Mouse (Mus musculus) cerebellum, adult 18-20 months (tissue): ENCODE results near the gene Brcc3.

Experiments
- DNase-seq, 2 experiments: peaks; one replicate each; pipeline ENCODE4 v3.0.0; 2021

Brcc3 gene

DNA sequence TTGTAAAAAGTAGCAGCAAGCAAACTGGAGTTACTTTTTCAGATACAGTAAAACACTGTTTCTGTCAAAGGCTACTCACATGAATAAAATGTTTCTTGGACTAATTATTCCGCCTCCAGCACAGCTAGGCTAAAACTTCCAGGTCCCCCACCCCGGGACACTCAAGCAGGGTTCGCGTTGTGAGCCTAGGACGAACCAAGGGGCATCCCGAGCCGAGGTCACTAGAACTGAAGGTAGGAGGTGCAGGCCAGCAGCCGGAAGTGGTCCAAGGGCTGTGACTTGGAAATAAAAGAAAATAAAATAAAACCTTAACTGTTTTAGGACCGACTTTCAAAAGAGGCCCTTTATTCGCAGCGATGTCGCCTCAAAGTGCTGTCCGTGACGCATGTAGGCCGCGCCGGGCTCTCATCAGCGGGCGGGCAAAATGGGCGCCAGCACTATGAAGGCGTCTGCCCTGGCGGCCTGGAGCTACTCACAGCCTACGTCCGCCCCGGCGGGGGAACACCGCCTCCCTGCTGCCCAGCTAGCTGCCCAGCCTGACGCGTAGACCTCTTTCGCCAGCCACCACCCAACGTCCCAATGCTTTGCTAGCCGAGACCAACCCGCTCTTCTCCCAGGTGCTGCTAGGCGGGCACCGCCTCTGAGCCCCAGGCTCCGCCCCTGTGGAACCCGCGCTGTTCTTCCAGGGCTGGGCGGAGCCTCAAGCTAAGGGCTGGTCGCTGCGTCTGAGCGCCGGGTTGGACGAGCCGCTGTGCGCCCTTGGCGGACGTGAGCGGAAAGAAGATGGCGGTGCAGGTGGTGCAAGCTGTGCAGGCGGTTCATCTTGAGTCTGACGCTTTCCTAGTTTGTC, at the start of gene Brcc3, which contains the start of the genes Cmc4 and Mtcp1:
Gene Brcc3 (plus strand): TSS at position 693 of the 850 bp plus-strand sequence.
Gene Cmc4 (minus strand): TSS at position 649 of the 850 bp plus-strand sequence.
Gene Mtcp1 (minus strand): TSS at position 653 of the 850 bp plus-strand sequence.
- DNase-seq, result peak; percentile 86 to 88

DNA sequence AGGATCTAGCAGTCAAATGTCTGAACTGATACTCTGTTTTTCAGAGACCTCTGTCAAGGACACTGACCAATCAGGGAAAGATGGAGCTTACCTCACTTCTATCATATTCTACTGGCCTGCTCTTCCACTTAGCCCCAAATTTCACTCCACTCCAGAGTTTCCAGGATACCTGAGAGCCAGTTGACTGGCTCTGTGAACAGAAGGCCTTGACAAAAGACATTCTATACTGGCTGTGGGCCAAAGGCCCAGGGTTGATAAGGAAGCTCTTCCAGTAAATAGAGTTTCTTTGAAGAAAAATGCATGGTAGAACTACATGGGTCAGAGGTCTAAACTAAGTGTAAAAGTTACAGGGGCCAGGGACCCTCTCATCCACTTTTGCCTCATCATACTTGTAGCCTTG, 46.2 kb upstream of the Brcc3 start:
- DNase-seq, result no peak

DNA sequence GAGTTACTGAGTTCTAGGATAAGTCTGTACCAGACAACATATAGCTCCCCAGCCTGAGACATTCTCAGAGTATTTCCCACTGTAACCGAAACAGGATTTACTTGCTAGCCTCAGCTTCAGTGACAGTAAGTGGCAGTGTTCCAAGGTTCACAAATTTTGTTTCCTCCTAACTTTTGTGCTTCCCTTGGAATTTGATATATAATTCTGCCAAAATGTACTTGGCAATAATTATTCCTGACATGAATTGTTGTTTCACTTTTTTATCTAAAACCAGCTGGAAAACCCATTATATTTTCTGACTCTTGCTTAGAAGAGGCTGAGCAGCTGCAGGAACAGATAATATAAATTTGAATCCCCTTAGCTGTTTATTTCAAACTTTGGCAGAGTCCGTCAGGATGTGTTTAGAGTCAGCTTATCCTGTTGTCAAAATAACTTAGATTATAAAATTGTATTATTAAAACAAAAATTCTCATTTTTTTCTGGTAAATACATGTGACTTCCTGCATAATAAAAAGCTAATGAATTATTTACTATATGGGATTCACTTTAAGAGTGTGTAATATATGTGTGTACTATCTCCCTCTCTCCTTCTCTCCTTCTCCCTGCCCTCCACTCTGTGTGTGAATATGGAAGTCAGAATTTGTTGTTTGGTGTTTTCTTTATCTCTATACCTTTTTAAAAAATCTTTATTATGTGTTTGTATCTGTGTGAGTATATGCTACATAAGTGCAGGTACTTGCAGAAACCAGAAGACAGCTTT, 43.6 kb upstream of the Brcc3 start:
- no peak for DNase-seq

DNA sequence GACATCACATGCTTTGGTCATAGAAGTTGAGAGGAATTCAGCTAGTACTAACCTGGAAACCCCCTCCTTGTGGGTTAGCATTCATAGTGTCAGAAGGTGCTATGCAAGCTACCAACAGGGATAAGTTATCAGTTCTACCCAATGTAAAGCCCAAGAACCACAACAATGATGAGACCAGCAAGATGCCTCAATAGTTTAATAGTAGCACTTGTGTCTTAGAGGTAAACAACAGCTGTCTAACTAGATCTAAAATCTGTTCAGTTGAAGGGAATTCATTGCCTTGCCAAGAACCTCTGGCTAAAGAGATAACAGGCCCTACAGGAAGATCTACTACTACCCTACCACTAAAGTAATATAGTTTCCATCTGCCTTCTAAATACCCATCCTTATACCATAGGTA, 39.6 kb upstream of the Brcc3 start:
- DNase-seq, result no peak

DNA sequence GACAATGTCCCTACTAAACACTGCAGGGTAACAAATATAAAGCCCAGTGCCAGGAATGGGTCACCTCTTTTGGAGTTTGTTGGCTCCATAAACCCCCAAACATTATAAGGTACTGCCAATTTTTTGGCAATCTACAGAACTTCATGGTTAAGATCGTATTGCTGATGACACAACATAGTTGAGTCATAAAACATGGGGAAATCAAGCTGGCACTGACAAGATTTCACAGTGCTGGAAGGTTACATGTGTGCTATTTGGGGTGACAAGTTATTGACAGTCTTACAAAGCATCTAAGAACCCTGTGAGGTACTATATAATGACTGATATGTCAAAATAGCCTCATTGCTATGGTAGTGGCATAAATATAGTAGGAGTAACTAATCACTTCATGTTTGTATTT, 35.3 kb upstream of the Brcc3 start:
- DNase-seq, result no peak

DNA sequence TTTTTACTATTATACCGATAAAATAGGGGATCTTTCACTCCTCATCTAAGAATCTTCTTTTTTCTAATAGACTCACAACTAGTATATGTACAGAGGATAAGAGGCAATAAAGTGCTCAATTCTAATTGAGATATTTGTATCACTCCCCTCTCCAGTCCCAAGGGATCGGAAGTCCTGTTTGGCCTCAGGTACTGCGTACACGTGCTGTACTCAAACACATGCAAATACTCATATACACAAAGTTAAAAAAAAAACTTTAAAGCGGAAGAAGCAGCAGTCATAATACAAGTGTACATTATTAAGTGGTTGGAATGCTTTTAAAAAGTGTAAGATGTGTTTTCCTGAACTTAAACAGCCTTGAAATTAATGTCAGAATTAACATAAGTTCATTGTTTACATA, 34.7 kb upstream of the Brcc3 start:
- no peak for DNase-seq

DNA sequence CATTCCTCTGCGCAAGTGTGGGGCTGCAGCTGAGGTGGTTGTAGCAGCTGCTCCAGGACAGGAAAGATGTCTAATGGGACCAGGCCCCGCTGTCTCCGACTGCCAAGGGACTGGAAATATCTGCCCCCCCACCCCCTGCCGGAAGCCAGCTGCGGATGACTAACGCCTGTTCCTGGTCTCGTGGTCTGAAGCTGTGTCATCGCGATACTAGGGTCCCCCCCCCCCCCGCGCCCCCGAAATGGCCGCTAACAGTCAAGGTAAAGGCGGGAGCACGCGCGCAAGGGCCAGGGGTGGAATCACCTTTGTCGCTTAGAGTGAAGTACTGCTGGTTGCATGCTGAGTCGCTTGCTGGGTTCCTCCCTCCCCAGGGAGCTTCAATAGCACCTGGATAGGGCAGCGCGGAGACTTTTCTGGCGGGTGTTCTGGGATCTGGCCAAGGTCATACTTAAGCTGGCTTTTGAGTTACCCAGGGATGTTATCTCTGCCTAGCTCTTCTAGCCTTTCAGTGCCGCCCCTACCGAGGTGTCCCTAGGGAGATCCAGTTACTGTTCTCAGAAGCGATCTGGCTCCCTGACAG, 34.1 kb upstream of the Brcc3 start, which contains the start of the genes Fundc2 and F8:
Gene Fundc2 (plus strand): TSS at position 205 of the 577 bp plus-strand sequence.
Gene F8 (minus strand): TSS at position 421 of the 577 bp plus-strand sequence.
- DNase-seq, result peak; percentile 52 to 76

DNA sequence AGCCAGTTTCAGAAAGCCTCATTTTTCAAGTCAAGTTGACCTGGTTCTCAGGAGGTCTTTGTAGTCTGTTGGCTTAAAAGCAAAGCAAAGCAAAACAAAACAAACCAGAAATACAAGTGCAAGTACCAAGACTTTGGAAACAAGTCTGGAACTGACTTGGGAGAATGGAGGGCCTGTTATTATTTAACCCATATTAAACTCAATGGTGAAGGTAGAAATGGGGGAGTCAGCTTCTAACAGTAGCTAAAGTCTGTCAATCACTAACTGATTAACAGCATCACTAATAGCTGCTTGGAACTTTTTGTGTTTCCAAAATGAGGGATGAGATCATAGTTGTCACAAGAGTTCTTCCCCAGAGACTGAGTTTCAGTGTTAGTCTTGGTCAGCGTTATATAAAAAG, 17.0 kb upstream of the Brcc3 start:
- DNase-seq, result no peak

DNA sequence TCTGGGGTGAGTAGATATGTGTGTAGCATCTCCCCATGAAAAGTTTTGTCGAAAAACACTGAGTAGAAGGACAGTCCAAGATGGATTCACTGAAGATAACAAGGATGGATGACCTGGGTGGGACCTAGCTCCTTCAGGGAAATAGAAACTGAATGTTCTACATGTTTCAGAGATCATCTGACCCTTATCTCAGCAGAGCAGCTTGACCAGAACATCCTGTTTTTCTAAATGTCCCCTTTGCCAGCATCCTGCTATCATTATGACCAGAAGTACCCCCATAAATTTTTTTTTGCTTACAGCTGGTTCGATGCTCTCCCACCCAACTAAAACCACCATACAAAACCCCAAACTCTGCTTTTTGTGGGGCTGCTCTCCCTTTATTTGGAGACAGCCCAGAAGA, 13.8 kb upstream of the Brcc3 start:
- DNase-seq, result no peak

DNA sequence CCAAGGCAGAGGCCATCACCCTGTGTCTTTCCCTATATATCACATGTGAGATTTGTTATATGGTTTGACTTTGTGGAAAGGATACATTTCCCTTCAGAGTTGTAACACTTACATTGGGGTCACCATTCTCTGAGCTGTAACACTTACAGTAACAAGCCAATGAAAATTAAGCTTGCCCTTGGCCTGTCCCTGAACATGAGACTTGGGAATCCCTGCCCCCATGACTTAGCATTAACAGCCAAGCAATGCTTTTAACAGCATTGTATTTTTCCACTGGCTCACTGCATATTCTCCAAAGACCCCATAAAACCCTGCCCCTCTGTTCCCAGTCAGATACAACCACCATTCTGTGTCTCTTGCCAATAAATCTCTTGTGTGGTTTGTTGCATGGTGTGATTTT, 13.1 kb upstream of the Brcc3 start:
- no peak for DNase-seq

DNA sequence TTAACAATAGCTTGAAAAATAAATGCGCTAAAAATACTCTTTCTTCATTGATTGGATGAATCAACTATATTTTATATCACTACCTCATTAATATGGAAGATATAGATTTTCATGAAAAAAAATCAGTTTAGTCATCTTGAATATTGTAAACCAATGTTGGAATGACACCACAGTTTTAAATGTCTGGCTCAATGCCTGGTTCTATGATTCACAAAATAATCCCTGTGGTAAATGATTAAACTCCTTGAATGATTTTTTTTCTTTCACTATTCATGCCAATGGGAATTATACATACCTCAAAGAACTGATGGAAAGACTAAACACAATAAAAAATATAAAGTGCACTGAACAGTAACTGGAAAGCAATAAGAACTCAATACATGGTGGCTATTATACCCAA, 6.7 kb upstream of the Brcc3 start:
- no peak for DNase-seq

DNA sequence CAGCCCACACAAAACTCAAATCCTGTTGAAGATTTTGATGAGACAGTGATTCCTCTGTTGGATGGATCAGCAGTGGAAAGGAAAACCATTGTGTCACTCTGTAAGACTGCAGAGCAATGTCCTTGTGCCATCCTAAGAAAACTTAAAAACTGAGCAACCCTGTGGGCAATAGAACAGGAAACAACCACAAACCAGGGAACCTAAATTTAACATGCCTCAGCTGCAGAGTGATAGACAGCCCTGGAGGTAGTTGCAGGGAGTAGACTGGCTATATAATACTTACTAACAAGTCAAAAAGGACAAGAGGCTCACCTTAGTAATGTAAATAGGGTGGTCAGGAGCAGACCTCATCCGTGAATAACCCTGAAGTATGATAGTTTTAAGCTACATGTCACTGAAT, 38.2 kb downstream of the Brcc3 start:
- no peak for DNase-seq

DNA sequence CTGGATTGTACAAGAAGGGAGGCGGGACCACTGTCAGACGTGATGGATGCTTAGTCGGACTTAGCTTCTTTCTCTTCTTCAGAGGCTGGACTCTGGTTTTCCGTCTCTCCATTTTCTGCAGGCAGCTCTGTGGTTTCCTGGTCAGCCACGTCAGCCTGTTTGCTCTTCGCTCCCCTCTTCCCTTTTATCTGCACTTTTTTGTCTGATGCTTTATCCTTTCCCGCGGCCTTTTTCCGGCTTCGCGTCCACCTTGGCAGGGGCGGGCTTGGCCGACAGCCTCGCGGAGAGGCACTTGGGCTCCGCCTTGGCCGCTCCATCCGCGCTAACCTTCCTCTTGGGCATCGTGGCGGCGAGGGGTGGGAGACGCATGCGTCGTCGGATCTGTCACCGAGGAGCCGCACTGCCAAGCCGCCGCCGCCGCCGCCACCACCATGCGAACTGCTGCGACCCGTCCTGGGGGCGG, 58.8 kb downstream of the Brcc3 start:
- DNase-seq, result peak; percentile 70 to 76

DNA sequence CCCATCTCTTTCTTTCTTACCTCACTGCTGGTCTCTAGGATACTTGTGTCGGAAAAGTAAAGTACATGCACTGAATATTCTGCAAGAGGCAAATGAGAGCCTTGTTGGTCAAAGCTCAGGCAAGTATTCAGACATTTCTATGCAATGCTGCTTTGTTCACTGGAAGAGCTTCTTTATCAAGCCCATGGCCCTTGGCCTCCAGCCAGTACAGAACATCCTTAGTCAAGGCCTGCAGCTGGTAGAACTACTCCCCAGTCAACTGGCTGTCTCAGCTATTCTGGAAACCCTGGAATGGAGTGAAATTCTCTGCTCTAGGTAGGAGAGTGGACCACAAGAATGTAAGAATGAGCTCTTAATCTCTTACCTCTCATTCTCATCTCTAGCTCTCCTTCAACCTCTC, 73.5 kb downstream of the Brcc3 start:
- no peak for DNase-seq
